Mouse (Mus musculus) spleen, adult 2 months (tissue): Measurements from ENCODE around the gene Auts2.

Experiments used
- CTCF ChIP-seq: fragments of 200-500 bp; IDR thresholded peaks from 2 replicates; pipeline ENCODE4 v1.5.1; 2011; ENCODE audit warnings: mild to moderate bottlenecking, inconsistent platforms; ENCODE audit not compliant: insufficient read depth, insufficient read length, insufficient replicate concordance; ENCODE audit errors: extremely low read depth
- POLR2A ChIP-seq: fragments of 200-500 bp; IDR thresholded peaks from 2 replicates; pipeline ENCODE4 v1.6.1; 2011; ENCODE audit warnings: low read depth, low read length, inconsistent platforms

- TF ChIP-seq CTCF (no peak), POLR2A (no peak)
Measured at GRCm38 (mm10) chr5:131865200-131865599, 677.9 kb downstream of the Auts2 start.
